Mouse (Mus musculus): ENCODE results near the gene Ankrd52. TPM values are rescaled to one million over a fixed set of nuclear protein-coding genes. Genes with fewer than 3 reads are reported as not detected.

Ankrd52 gene
- total RNA-seq, 2 experiments from 2014 or later = 55.6 to 59.6 TPM

DNA sequence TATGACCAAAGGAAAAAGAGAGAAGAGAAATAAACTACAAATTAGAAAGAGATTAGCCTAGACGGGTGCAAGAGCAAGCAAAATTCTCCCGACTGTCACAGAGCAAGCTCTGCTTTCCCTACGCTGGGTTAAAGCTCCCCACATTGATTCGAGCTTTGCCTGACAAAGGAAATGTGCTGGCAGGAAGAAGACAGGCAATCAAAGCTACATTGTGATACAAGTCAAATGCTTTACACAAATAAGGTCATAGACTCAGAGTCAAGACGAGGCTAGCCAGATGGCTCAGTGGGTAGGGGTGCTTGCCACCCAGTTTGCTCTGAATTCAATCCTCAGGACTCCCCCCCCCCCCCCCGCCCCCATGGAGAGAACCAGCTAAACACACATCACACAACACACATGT, 6.9 kb upstream of the Ankrd52 start:
- no peak for DNase-seq

DNA sequence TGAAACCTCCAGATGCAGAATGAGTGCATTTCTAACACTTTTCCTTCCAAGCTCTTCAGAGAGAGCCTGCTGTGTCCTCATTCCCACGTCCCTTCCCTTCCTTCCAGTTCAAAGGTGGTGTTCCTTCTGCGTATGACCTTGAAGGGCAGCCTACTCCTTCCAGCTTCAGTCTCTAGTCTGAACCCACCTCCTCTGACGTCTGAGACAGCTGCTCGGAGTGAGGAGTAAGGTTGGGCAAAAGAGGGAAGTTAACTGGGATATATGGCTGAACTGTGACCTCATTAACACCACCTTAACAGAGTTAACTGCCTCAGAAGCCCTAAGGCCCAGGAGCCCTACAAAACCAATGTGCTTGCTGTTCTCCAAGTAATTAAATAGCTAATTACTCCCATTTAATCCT, 6.3 kb upstream of the Ankrd52 start:
- DNase-seq = no peak

DNA sequence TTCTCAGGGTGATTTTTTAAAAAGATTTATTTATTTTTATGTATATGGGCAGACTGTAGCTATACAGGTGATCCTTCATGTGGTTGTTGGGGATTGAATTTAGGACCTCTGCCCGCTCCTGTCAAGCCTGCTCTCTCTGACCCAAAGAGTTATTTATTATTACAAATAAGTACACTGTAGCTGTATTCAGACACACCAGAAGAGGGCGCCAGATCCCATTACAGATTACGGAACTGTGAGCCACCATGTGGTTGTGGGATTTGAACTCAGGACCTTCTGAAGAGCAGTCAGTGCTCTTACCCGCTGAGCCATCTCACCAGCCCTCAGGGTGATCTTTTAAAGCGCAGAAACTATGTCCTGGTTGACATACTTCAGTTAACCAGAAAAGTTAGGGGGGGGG, 4.8 kb upstream of the Ankrd52 start:
- no peak for DNase-seq

DNA sequence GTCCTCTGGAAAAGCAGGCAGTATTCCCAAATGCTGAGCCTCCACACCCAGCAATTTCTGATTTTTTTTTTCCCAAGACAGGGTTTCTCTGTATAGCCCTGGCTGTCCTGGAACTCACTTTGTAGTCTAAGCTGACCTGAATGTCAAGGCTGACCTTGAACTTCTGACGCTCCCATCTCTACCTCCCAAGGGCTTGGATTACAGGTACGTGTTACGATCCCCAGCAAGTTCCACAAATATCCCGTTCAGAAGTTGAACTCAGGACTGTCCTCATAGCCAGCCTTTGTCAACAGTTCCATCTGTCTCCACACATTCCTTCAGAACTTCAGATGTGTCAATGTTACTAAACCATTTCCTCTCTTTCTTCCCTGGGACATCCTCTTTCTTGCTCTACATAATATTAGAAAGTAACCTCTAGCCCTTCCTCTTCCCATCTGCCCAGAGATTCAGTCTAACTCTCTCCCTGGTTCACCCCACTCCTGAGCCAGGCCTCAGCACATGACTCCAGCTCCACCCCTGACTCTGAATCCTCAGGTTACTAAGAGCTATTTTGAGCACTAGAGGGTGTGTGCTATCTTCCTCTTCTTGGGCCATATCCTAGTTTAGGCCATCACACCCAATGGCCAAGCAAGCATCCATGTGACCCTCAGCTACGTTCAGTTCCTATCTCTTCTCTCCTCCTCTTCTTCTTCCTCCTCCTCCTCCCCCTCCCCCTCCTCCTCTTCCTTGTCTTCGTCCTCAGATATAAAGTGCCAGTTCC, 3.7 kb upstream of the Ankrd52 start:
- DNase-seq = no peak

DNA sequence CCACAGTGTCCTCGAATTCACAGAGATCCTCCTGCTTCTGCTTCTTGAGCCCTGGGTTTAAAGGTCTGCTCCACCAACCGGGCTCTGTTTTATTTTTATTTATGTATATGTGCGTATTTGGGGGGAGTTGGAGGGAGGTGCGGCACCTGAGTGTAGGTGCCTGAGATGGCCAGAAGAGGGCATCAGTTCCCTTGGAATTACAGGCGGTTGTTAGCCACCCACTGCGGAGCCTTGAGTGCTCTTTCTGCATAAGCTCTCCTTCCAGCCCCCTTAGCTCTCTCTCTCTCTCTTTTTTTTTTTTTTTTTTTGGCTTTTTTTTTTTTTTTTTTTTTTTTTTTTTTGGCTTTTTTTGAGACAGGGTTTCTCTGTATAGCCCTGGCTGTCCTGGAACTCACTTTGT, 2.5 kb upstream of the Ankrd52 start:
- no peak for DNase-seq

DNA sequence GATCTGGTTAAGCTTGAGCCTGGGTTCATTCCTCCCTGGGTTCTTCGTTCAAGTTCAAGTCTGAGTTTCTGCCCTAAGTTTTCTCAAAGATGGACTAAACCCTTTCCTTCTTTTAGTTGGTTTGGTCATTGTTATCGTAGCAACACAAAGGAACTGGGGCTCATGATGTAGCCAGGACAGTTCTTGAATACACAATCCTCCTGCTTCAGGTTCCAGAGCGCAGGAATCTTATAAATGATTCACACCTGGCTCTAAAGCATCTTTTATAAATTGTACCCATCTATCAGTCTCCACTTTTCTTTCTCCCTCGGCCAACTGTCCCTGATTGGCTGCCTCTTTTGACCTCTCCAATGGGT, 838 bp upstream of the Ankrd52 start:
- no peak for DNase-seq

DNA sequence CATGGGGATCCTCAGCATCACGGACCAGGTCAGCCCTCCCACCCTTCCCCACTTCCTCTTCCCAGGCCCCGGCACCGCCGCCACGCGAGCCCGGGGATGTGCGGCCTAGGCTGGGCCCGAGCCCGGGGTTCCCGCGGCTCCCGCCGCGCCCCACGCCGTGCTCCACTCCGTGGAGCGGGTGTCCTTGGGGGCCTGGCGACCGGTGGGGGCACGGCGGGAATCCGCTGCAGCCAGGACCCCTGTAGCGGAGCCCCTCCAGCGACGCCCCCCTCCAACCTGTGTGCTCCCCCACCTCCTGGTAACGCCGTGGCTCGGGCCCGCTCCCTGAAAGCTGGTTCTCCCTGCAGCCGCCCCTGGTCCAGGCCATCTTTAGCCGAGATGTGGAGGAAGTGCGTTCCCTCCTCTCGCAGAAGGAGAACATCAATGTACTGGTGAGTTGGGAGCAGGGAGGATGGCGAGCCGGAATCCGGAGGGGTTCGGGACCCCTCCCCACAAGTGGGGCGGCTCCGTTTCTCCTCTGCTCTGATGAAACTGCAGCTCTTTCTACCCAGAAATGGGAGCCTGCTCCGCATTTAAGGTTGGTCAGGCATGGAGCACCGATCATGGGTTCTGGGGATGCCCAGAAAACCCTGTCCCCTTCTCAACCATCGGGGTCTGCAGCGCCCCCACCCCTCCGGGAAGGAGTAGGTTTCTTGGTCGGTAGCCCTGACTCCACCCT, 466 bp downstream of the Ankrd52 start:
- DNase-seq = peak in 1 of 2 experiments; percentile 39

DNA sequence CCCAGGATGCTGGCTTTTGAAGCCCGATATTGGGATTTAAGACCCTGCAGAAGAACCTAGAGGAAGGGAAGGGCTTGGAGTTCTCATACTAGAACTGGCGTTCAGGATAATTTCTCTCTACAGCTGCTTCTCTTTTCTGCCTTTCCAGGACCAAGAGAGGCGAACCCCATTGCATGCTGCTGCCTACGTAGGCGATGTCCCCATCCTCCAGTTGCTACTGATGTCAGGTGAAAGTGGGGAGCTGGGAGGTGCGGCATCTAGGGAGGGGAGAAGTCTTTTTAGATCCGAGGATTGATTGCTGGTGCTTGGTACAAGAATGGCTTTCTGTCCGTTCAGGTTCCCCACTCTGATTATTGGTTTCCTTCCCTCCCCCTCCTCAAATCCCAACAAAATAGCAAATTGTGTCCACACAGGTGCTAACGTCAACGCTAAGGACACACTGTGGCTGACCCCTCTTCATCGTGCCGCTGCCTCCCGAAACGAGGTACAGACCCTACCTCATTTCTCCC, 1.1 kb downstream of the Ankrd52 start:
- no peak for DNase-seq

DNA sequence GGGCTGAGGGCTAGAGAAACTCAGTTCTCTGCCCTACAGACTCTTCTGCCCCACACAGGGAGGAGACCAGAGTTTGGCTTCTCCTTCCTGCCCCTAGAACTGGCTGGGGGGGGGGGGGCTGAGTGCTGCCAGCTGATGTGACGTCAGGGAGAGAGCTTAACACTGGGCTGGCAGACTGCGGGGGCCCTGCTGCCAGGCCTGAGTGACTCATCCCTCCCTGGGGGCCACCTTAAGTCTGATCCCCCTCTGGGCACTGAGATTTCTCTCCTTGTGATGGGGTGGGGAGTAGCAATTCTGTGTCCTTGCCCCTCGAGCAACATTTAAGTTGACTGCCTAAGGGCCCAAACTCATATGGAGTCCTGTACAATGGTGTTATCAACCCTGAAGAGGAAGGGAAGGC, 1.5 kb downstream of the Ankrd52 start:
- DNase-seq = no peak

DNA sequence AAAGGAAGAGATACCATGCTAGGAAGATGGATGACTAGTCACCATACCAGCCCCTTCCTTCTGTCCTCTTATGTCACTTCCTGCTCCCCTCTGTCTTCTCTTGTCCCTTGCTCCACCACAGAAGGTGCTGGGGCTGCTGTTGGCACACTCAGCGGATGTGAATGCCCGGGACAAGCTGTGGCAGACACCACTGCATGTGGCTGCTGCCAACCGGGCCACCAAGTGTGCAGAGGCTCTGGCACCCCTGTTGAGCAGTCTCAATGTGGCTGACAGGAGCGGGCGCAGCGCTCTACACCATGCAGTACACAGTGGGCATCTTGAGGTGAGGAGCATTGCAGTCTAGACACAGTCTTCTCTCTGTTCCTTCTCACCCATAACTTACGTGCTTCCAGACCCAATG, 2.3 kb downstream of the Ankrd52 start:
- DNase-seq = no peak

DNA sequence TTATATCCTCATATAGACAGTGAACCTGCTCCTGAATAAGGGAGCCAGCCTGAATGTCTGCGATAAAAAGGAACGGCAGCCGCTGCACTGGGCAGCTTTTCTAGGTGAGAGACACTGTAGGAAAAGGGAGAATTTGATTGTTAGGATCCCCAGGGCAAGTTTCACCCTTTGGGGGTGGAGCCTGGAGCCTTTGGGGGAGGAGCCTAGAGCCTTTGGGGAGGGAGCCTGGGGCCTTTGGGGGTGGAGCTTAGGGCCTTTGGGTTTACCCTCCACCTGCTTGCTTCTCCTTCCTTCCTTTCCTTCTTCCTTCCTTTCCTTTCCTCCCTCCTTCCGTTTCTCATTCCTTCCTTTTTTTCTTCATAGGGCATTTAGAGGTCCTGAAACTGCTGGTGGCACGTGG, 3.6 kb downstream of the Ankrd52 start:
- DNase-seq = no peak

DNA sequence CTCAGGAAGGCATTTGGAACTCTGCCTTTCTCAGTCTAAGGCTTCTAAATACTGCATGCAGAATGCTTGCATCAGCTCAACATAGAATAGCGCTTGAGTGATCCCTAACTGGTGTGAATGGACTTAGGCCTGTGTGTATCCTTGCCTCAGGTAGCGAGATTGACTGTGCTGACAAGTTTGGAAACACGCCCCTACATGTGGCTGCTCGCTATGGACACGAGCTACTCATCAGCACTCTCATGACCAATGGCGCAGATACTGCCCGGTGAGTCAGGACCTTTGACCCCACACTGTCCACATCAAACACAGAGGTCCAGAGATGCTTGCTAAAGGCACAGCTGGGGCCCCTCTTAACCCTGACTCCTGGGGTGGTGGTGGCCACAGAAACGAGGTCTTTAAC, 5.6 kb downstream of the Ankrd52 start:
- DNase-seq = no peak

DNA sequence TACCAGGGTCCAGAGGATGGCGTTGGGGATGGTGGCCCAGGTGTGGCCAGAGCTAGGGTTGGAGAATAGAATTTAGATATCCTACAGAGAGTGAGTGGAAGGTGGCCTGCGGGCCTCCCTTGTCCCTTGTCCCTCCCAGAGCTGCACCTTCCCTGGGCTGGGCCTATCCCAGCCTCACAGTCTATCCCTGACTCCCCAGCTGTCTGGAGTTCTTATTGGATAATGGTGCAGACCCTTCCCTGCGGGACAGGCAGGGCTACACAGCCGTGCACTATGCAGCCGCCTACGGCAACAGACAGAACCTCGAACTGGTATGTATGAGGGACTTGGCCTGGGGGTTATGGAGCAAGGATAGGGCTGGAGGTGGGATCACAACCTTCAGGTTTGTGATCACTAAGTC, 9.0 kb downstream of the Ankrd52 start:
- no peak for DNase-seq

DNA sequence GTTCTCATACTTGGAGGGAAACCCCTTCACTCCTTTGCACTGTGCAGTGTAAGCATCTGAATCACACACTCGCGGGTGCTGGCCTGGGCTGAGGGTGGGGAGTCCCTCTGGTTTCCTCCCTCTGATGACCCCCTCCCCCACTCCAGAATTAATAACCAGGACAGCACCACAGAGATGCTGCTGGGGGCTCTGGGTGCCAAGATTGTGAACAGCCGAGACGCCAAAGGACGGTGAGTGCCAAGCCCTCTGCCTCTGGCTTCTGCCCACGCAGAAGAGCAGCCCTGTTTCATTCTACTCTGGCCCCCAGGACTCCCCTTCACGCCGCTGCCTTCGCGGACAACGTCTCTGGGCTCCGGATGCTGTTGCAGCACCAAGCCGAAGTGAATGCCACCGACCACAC, 12.0 kb downstream of the Ankrd52 start:
- DNase-seq = no peak

DNA sequence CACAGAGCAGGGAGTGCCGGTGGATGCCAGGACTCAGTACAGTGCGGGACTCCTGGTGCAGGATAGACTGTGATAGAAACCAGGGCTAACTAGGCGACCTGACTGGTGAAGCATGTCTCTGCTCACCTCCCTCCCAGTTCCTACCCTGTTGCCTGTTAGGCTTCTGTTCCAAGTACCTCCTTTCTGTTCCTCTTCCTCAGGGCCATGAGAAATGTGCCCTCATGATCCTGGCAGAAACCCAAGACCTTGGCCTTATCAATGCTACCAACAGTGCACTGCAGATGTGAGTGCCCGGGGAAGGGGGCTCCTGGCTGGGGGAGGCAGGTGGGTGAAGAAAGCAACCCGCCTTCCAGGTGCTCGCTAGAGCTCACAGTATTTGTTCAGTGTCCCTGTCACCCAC, 12.7 kb downstream of the Ankrd52 start:
- no peak for DNase-seq

DNA sequence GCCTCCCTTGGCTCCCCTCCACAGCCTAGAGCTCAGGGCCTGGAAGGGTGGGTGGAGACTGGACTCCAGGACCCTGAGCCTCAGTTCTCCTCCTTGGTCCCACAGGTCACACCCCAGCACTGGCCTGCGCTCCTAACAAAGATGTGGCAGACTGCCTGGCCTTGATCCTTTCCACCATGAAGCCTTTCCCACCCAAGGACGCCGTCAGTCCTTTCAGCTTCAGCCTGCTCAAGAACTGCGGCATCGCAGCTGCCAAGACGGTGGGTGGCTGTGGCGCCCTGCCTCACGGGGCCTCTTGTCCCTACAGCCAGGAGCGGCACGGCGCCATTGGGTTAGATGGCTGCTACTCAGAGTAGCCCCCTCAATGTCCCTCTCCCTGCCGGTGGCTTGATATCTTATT, 13.5 kb downstream of the Ankrd52 start:
- DNase-seq = no peak

DNA sequence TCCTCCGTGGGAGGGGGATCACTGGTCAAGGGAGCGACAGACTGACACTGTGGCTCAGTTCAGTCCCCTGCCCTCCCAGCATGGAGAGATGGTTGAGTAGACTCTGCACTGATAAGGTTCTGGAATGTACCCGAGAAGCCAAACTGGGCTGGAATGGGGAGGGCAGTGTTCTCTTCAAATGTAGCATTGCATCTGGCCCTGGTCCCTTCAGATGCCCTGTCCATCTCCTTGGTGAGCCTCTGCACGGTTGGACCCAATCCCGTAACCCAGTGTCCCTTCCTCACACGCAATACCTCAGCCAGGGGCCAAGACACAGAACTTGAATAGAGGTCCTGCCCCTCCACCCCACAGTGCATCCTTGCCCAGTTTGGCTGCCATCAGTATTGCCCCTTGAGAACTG, 14.9 kb downstream of the Ankrd52 start:
- DNase-seq = no peak

DNA sequence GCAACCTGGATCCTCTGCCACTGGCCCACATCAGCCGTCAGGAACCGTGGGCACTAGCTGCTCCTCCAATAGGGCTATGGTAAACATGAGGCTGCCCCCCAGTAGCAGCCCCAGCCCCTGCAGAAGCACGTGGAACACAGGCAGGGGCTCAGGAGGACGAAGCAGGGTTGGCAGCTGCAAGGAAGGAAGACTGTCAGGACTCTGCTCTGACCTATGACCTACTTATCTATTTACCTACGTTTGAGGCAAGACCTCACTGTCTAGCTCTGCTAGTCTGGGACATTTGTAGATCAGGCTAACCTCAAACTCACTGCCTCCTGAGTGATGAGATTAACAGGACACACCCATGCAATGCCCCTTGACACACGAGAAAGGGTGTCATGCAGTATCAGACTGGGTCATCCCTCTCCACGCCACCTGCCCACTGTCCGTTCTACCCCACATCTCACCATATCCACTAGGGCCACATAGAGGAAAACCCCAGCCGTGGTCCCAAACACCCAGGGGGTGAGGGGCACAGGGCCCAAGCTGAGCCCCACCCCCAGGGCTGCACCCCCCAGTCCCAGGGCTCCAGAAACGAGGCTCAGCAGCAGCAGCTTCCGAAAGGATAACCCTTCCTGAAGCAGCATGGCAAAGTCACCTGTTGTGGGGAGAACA, 19.2 kb downstream of the Ankrd52 start:
- DNase-seq = no peak

DNA sequence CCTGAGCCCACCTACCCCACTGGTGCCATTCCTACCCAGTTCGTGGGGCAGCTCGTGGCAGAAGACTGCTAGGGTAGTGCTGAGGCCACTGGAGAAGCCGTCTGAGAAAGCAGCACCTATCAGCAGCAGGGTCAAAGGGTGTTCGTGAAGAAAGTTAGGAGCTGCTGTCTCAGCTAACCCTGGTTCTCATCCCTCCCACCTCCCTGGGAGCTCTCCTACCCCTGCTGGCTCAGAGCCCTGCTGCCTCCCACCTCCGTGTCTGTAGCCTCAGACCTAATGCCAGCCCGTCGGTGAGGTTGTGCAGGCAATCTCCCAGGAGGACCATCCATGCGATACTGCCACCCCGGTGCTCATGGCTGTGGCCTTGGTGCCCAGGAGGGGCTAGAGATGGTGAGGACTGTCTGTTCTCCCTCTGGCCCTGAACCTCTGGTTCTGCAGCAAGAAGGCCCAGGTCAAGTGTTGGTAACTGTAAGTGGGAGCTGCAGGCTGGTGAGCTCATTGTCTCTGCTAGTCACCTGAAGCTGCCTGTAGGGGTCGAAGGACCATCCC, 19.9 kb downstream of the Ankrd52 start:
- no peak for DNase-seq

DNA sequence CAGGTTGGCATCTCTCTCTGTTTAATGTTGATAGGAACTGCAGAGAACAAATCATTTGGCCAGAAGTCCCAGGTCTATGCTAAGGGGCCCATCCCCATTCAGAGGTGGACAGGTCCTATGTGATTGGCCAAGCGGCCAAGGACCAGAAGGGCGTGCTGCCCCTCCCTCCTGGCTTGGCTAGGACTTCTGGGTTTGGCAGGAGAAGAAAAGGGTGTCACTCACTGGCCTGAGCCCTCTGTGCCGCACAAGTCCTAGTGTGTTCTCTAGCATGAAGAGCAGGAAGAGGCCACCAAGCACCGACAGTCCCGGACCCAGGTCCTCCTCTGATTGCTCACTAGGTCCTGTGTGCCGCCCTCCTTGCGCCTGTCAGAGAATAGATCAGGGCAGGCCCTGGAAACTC, 20.6 kb downstream of the Ankrd52 start:
- no peak for DNase-seq

DNA sequence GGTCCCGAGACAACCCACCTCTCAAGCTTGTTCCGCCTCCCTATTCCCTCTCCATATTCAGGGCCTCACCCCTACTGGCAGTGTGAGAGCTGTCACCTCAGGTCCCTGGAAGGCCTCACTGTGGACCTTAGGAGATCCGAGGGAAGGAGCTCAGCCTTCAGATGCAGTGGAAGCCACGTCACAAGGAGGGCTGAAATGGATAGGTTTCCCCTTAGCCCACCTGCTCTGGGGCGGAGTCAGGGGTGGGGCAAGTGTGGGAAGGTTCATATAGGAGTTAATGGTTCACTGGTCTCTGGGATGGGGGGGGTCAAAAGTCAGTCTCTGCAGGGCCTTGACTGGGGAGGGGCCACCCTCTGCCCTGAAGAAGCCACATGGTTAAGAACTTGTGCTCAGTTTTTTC, 23.4 kb downstream of the Ankrd52 start:
- no peak for DNase-seq

DNA sequence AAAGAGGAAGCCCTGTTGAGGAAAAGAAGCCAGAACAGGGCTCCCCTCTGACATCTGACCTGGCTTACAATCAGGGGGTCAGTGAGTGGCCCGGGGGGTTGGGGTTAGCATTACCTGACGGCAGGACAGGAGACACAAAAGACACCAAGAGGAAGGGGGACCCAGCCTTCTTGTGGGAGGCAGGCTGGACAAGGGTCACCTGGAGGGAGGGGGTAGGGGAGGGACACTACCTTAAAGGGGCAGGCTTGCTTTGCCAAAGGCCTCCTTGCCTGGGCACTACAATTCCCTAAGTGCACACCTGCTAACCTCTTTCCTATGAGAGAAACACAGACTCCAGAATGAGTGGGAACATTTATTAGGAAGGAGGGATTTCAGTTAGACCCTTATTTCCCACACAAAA, 24.1 kb downstream of the Ankrd52 start, which contains the start of gene Slc39a5:
Slc39a5 (minus strand) TSS at position 174 of the 400 bp plus-strand sequence.
- DNase-seq = no peak

DNA sequence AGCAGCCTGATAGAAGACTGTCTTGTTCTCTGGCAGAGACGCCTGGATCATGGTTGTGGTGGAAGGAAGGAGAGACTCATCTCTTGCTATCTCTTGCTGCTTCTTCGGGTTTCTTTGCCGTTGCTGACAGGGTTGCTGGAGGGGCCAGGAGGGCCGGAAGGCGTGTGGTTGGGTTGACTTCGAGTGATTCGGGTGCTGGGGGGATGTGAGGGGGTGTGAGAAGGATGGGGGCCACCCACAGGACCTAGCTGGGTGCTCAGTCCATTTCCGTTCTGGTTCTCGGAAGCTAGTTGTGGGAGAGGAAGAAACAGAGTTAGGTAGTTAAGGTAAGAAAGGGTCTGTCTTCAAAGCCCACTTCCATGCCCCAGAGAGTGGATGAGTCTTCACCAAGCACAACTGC, 24.7 kb downstream of the Ankrd52 start:
- no peak for DNase-seq

Data from layer of hippocampus, postnatal 36 days (tissue).